Mouse (Mus musculus): Measurements from ENCODE around the gene Mt4. TPM values are rescaled to one million over a fixed set of nuclear protein-coding genes. Genes with fewer than 3 reads are reported as not detected.
A peak's percentile ranks its signal among the peaks of the same experiment; 100 is the strongest.

The Mt4 gene
- polyA plus RNA-seq, 1 experiment from 2014 or later = not detected

DNA sequence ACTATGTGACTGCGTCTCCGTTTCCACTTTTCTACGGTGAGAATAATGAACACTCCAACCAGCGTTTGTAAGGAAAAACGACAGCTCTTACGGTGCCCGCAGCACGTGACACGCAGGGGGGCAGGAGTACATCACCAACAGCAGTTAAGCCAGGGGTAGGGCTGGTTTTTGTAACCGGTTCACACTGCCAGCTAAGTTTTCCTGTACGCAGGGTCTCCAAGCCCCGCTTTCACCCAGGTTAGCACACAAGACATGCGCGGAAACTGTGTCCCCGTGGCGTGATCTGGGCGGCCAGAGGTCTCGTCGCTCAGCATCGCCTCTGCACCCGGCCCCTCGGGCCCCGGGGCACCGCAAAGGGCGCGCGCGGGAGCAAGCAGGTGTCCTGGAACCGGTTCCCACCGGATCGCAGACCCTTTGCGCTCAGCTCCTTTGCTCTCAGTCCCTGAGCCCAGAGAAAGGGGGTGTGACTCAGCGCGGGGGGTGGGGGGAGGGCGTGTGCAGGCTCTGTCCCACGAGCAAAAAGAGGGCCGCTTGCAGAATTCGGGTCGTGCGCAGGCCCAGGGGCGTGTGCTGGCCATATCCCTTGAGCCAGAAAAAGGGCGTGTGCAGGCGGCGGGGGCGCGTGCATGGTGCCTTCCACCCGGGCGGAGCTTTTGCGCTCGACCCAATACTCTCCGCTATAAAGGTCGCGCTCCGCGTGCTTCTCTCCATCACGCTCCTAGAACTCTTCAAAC lies 35.2 kb downstream of the Mt4 start, which contains the start of gene Mt2:
Gene Mt2 (plus strand): TSS at position 590 of the 734 bp plus-strand sequence.
- ATAC-seq (ENCODE audit: low read depth) = peak; percentile 44; the same call in 1 of the 2 replicates
- Histone ChIP-seq H3K9ac (replicated peaks; ENCODE audit: low read depth, low read length) (peak within 1 kb of the TSS; percentile 16; the same call in 1 of the 2 replicates), H3K9me3 (ENCODE audit: control insufficient read depth, low read length) (no peaks in the 10 kb centered on the region), H3K4me1 (ENCODE audit: control insufficient read depth, insufficient read depth, low read length) (peaks cover 16% of the 10 kb centered on the region), H3K36me3 (ENCODE audit: control insufficient read depth, insufficient read depth, low read length) (no peaks in the 10 kb centered on the region), H3K4me3 (ENCODE audit: low read depth, low read length) (peak within 1 kb of the TSS; percentile 30), H3K27ac (ENCODE audit: low read depth, low read length) (no peak within 1 kb of the TSS), H3K27me3 (ENCODE audit: control insufficient read depth, insufficient read depth, low read length) (peaks cover 35% of the 10 kb centered on the region), H3K4me2 (ENCODE audit: low read depth, low read length) (peak within 1 kb of the TSS; percentile 90)
- under 1% methylated on average over 55 of the region's 56 CpGs for WGBS

DNA sequence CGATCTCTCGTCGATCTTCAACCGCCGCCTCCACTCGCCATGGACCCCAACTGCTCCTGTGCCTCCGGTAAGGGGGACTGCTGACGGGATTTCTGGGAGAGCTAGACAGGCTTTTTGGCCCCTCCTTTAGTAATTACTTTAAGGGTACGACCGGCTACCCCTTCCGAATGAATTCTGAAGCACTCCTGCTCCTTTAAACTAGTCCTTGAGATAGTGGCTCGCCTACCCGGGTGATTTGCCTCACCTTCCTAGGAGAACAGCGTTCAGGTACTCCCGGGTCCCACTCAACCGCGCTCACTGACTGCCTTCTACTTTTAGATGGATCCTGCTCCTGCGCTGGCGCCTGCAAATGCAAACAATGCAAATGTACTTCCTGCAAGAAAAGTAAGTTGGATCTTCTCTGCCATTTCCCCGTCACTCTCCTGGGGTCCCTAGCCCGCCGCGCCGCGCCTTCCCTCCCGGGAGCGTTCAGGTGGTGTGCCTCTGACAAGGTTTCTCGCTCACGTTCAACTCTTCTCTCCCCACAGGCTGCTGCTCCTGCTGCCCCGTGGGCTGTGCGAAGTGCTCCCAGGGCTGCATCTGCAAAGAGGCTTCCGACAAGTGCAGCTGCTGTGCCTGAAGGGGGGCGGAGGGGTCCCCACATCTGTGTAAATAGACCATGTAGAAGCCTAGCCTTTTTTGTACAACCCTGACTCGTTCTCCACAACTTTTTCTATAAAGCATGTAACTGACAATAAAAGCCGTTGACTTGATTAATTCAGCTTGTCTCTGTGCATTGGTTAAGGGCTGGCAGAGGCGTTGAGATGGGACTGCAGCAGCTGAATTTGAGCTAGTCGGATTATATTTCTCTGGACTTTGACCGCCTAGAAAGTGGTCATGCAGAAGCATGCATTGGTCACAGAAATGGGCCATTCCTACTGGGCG lies 36.1 kb downstream of the Mt4 start:
- Histone ChIP-seq H3K9ac (replicated peaks; ENCODE audit: low read depth, low read length) (no peak overlapping the region; the same call in 1 of the 2 replicates), H3K27ac (ENCODE audit: low read depth, low read length) (no peak overlapping the region), H3K9me3 (ENCODE audit: control insufficient read depth, low read length) (no peaks in the 10 kb centered on the region), H3K27me3 (ENCODE audit: control insufficient read depth, insufficient read depth, low read length) (peaks cover 36% of the 10 kb centered on the region), H3K36me3 (ENCODE audit: control insufficient read depth, insufficient read depth, low read length) (no peaks in the 10 kb centered on the region), H3K4me2 (ENCODE audit: low read depth, low read length) (peak overlapping the region; percentile 90), H3K4me3 (ENCODE audit: low read depth, low read length) (peak overlapping the region; percentile 30), H3K4me1 (ENCODE audit: control insufficient read depth, insufficient read depth, low read length) (peaks cover 16% of the 10 kb centered on the region)
- WGBS = 1% methylated on average over 39 of the region's 39 CpGs
- peak; percentile 16; the same call in 1 of the 2 replicates for ATAC-seq (ENCODE audit: low read depth)

DNA sequence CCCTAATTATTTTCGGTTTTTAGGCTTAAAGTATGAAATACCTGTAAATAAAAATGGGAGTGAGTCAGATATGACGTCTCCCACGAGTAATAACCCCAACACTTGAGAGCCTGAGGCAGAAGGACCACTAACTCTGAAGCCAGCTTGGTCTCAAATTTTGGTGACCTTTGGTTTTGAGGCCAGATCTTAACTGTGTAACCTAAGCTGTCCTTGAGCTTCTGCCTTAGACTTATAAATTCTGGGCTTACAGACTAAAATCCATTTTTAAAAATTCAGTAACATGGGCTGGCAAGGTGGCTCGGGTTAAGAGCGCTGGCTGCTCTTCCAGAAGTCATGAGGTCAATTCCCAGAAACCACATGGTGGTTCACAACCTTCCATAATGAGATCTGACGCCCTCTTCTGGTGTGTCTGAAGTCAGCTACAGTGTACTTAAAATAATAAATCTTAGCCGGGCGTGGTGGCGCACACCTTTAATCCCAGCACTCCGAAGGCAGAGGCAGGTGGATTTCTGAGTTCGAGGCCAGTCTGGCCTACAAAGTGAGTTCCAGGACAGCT lies 36.9 kb downstream of the Mt4 start:
- Histone ChIP-seq H3K9me3 (ENCODE audit: control insufficient read depth, low read length) (no peaks in the 10 kb centered on the region), H3K27ac (ENCODE audit: low read depth, low read length) (no peak overlapping the region), H3K4me3 (ENCODE audit: low read depth, low read length) (no peak overlapping the region), H3K4me2 (ENCODE audit: low read depth, low read length) (no peak overlapping the region), H3K36me3 (ENCODE audit: control insufficient read depth, insufficient read depth, low read length) (no peaks in the 10 kb centered on the region), H3K27me3 (ENCODE audit: control insufficient read depth, insufficient read depth, low read length) (peaks cover 40% of the 10 kb centered on the region), H3K9ac (replicated peaks; ENCODE audit: low read depth, low read length) (no peak overlapping the region), H3K4me1 (ENCODE audit: control insufficient read depth, insufficient read depth, low read length) (peaks cover 16% of the 10 kb centered on the region)
- ATAC-seq (ENCODE audit: low read depth) = no peak
- 52% methylated on average over 11 of the region's 11 CpGs for WGBS

DNA sequence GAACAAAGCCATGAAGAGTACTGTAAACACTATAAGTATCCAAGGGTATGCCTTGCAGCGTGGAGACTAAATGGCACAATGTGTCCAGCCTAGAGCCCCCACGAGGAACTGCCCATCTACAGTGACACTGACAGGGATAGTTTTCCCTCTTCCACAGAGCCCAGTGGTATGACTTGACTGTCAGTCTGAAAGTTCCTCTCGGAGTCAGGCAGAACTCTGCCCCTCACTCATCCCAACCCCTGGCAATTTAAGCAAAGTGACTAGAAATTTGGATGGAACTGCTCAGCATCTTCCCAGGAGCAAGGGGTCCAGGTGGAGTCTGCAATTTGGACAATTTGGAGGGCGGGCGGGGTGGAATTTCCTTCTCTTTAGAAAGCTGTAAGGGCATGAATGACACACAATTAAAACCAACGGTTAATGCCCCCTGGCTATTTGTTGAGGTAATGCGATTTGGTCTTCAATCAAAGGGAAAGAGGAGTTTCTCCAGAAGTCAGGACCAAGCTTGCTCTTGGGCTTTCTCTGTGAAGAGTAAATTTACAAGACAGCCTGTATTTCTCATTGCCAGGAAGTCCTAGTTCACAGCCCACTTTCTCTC lies 37.7 kb downstream of the Mt4 start:
- H3K4me1 ChIP-seq (ENCODE audit: control insufficient read depth, insufficient read depth, low read length) = peaks cover 17% of the 10 kb centered on the region
- 20% methylated on average over 7 of the region's 7 CpGs for WGBS
- no peak overlapping the region for H3K4me3 ChIP-seq (ENCODE audit: low read depth, low read length)
- H3K4me2 ChIP-seq (ENCODE audit: low read depth, low read length) = no peak overlapping the region
- H3K27me3 ChIP-seq (ENCODE audit: control insufficient read depth, insufficient read depth, low read length) = peaks cover 44% of the 10 kb centered on the region
- no peak overlapping the region for H3K27ac ChIP-seq (ENCODE audit: low read depth, low read length)
- no peaks in the 10 kb centered on the region for H3K36me3 ChIP-seq (ENCODE audit: control insufficient read depth, insufficient read depth, low read length)
- ATAC-seq (ENCODE audit: low read depth) = no peak
- no peak overlapping the region for H3K9ac ChIP-seq (replicated peaks; ENCODE audit: low read depth, low read length)
- no peaks in the 10 kb centered on the region for H3K9me3 ChIP-seq (ENCODE audit: control insufficient read depth, low read length)

DNA sequence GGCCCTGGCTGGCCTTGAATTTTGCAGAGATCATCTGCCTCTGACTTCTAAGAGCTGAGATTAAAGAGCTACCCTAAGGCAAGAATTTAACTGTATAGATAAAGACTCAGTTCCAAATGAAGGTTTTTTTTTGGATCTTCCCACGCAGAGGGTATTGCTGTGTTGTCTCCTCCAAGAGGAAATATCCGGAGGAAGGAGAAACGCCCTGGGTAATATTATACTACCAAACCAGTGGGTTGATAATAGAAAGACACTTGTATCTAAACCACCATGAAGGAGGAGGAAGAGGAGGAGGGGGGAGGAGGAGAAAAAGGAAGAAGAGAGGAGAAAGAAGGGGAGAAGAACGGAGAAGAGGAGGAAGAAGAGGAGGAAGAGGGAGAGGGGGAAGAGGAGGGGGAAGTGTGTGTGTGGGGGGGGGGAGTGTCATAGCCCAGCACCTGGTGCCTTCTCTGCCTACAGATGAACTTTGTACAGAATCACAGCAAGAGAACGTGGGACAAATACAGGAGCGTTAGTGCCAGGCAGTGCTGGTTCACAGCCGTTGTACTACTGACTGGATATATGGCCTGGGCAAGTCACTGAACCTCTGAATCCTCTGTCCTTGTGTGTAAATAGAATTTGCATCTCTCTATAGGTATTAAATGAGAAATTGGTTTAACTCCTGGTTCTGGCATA lies 40.9 kb downstream of the Mt4 start:
- Histone ChIP-seq H3K4me3 (ENCODE audit: low read depth, low read length) (no peak overlapping the region), H3K4me1 (ENCODE audit: control insufficient read depth, insufficient read depth, low read length) (peaks cover 9% of the 10 kb centered on the region), H3K27ac (ENCODE audit: low read depth, low read length) (no peak overlapping the region), H3K36me3 (ENCODE audit: control insufficient read depth, insufficient read depth, low read length) (no peaks in the 10 kb centered on the region), H3K27me3 (ENCODE audit: control insufficient read depth, insufficient read depth, low read length) (peaks cover 40% of the 10 kb centered on the region), H3K9me3 (ENCODE audit: control insufficient read depth, low read length) (no peaks in the 10 kb centered on the region), H3K9ac (replicated peaks; ENCODE audit: low read depth, low read length) (no peak overlapping the region), H3K4me2 (ENCODE audit: low read depth, low read length) (no peak overlapping the region)
- WGBS = 64% methylated on average over 7 of the region's 7 CpGs
- no peak for ATAC-seq (ENCODE audit: low read depth)

DNA sequence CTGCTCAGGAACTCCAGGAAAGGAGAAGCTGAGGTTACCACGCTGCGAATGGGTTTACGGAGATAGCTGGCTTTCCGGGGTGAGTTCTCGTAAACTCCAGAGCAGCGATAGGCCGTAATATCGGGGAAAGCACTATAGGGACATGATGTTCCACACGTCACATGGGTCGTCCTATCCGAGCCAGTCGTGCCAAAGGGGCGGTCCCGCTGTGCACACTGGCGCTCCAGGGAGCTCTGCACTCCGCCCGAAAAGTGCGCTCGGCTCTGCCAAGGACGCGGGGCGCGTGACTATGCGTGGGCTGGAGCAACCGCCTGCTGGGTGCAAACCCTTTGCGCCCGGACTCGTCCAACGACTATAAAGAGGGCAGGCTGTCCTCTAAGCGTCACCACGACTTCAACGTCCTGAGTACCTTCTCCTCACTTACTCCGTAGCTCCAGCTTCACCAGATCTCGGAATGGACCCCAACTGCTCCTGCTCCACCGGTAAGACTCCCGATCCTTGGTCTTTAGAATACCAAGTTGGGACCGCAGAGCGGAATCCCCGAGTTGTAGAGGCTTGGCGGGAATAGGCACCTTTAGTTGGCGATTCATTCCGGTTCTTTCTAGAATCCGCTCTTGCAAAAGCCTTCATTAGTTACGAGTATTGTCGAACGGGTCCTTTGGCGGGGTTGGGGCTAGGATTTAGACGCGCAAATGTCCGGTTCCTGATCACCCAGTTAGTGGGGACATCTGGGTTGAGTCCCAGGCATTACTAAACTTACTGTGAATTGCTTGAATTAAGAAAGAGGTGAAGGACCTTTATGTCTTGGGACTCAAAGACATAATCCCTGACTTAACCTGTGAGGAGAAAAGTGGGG lies 42.1 kb downstream of the Mt4 start, which contains the start of gene Mt1:
Gene Mt1 (plus strand): TSS at position 226 of the 856 bp plus-strand sequence.
- ATAC-seq (ENCODE audit: low read depth) = peak; percentile 88
- peak within 1 kb of the TSS; percentile 24 for H3K4me3 ChIP-seq (ENCODE audit: low read depth, low read length)
- H3K36me3 ChIP-seq (ENCODE audit: control insufficient read depth, insufficient read depth, low read length) = no peaks in the 10 kb centered on the region
- H3K9me3 ChIP-seq (ENCODE audit: control insufficient read depth, low read length) = no peaks in the 10 kb centered on the region
- no peak within 1 kb of the TSS for H3K27ac ChIP-seq (ENCODE audit: low read depth, low read length)
- H3K4me1 ChIP-seq (ENCODE audit: control insufficient read depth, insufficient read depth, low read length) = peaks cover 10% of the 10 kb centered on the region; the same call in 1 of the 2 replicates
- H3K27me3 ChIP-seq (ENCODE audit: control insufficient read depth, insufficient read depth, low read length) = peaks cover 44% of the 10 kb centered on the region
- 0 out of 2 replicates have a peak within 1 kb of the TSS, but pooled peaks have one; percentile 2 for H3K9ac ChIP-seq (replicated peaks; ENCODE audit: low read depth, low read length)
- peak within 1 kb of the TSS; percentile 53 for H3K4me2 ChIP-seq (ENCODE audit: low read depth, low read length)
- WGBS = under 1% methylated on average over 50 of the region's 50 CpGs

DNA sequence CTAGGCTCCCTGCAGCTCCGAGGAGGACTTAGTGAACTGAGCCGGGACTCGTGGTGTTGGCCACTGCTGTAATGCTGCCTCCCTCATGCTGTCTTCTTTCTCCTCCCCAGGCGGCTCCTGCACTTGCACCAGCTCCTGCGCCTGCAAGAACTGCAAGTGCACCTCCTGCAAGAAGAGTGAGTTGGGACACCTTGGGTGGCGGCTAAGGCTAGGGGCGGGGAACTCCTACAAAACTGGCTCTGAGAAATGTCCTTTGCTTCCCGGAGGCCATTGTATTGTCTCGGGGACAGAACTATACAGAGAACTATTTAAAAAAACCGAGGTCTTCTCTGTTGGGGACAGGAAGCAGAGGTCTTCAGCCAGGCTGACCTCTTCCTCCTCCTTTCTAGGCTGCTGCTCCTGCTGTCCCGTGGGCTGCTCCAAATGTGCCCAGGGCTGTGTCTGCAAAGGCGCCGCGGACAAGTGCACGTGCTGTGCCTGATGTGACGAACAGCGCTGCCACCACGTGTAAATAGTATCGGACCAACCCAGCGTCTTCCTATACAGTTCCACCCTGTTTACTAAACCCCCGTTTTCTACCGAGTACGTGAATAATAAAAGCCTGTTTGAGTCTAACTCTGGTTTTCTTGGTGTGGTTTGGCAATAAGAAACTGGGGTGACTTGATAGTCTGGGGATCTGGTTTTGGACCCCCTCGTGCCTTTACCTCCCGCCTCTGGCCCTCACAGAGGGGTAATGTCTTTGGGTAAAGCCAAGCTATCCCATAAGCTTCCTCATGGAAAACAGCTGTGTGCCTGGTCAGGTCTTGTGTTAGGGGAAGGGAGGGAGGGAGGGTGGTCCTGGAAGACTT lies 42.9 kb downstream of the Mt4 start:
- ATAC-seq (ENCODE audit: low read depth) = no peak
- 4% methylated on average over 25 of the region's 25 CpGs for WGBS
- H3K36me3 ChIP-seq (ENCODE audit: control insufficient read depth, insufficient read depth, low read length) = no peaks in the 10 kb centered on the region
- H3K4me3 ChIP-seq (ENCODE audit: low read depth, low read length) = peak overlapping the region; percentile 24
- H3K4me1 ChIP-seq (ENCODE audit: control insufficient read depth, insufficient read depth, low read length) = peaks cover 10% of the 10 kb centered on the region; the same call in 1 of the 2 replicates
- H3K9ac ChIP-seq (replicated peaks; ENCODE audit: low read depth, low read length) = no peak overlapping the region
- H3K27me3 ChIP-seq (ENCODE audit: control insufficient read depth, insufficient read depth, low read length) = peaks cover 44% of the 10 kb centered on the region
- no peak overlapping the region for H3K27ac ChIP-seq (ENCODE audit: low read depth, low read length)
- no peaks in the 10 kb centered on the region for H3K9me3 ChIP-seq (ENCODE audit: control insufficient read depth, low read length)
- peak overlapping the region; percentile 53 for H3K4me2 ChIP-seq (ENCODE audit: low read depth, low read length)

Data from neural tube, embryonic 14.5 days (tissue).